Mouse (Mus musculus) brain, embryonic 14.5 days (tissue): Measurements from ENCODE around the gene Dtd2. TPM values are rescaled to one million over a fixed set of nuclear protein-coding genes. Genes with fewer than 3 reads are reported as not detected.

Source experiments
- DNase-seq: peaks from one replicate; pipeline ENCODE4 v3.0.0-alpha.2; 2011; ENCODE audit warnings: low read depth
- CTCF ChIP-seq: fragments of 200-500 bp; IDR thresholded peaks from 2 replicates; pipeline ENCODE4 v1.5.1; 2012; ENCODE audit warnings: inconsistent platforms, mild to moderate bottlenecking, moderate library complexity, borderline replicate concordance; ENCODE audit not compliant: insufficient read depth, insufficient read length; ENCODE audit errors: extremely low read depth
- POLR2A ChIP-seq: fragments of 200-500 bp; IDR thresholded peaks from 2 replicates; pipeline ENCODE4 v1.6.1; 2012; ENCODE audit warnings: mild to moderate bottlenecking, inconsistent platforms, borderline replicate concordance; ENCODE audit not compliant: poor library complexity, insufficient read depth, insufficient read length, severe bottlenecking; ENCODE audit errors: extremely low read depth
- polyA plus RNA-seq: library from polyadenylated mRNA; depleted of rRNA; stranded (reverse); fragments of >200 nt; gene quantifications from 2 replicates; pipeline ENCODE4 v1.2.3, GENCODE M21; 2012

The Dtd2 gene
- polyA plus RNA-seq, 1 experiment: 10.3 TPM

DNA sequence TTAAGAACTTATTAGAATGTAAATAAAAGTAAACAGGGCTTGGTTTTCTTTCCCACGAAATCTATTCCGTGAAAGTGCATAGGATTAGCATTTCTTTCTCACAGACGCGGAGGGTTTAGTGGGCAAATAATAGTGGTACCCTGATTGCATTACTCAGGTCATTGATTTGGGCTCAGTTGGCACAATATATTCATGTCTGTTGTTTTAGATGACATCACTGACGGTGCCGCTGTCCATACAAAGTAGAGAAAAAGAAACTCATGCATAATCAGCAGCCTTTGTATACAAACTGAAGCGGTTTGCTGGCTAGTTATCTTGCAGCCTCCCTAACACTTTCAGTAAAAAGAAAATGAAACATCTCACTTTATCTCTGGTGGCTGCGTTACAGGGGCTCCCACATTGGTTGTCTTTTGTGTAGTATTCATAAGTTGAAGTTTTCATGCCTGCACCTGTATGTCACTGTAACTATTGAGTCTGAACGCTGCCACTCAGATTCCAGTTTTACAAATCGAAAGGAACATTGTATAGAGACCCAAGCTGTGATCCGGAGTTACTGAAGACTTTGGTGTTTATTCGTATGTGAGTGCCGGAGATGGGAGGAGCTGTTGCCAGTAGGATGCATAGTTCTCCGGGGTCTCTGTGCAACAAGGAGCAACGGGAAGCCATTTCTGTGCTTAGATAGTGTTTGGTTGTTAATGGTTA, 3.8 kb upstream of the Dtd2 start:
- peak; percentile 89 for DNase-seq
- TF ChIP-seq CTCF: no peak
- TF ChIP-seq POLR2A: no peak

DNA sequence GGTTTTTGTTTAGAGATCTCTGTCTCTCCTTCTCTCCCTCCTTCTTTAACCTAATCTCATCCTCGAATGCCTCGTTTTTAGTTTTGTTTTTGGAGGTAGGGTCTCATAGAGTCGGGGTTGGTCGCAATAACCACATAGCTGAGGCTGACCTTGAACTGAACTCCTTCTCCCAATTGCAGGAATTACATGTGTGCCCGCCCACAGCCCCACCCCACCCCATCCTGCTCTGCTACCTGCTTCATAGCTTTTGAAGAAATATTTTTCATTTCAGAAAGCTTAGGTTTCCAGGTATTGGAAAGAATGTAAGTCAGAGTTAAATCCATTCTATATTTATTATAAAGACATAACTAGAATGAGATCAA, 313 bp upstream of the Dtd2 start:
- TF ChIP-seq POLR2A (no peak), CTCF (no peak)
- DNase-seq: no peak

DNA sequence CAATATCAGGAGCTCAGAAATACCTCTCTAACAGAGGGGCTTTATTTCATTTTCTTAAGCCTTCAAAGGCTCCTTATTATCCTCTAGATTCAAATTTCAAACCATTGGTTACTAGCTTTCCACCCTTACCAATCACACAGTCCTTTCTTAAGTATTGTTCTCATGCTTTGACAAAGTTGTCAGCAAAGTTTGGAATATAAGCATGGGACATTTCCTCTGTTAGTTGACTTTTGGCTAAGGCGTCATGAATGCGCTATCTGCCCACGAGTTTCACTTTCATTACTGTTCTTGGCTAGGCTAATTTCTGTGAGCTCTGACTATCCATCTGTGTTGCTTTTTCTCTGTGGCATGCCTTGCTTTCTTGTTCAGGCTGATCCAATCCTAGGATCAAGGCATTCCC, 3.6 kb downstream of the Dtd2 start:
- no peak for DNase-seq
- TF ChIP-seq CTCF: no peak
- no peak for TF ChIP-seq POLR2A

DNA sequence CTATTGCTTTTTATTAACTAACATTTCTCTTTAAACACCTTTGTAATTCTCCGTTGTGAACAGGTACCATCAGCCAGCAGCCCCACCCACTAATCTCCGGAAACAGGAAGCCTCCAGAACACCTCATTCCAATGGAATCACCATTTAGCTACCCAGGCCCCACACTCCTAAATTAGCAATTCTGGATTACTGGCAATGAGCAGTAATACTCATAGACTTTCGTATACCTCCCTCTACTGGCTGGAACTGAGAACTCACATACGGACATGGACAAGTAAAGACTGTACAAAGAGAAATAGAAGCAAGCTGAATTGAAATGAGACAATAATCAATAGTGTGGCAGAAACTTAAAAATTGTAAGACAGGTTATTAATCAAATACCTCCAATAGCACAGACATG, 4.8 kb downstream of the Dtd2 start:
- TF ChIP-seq CTCF (peak; percentile 46; the same call in 1 of the 2 replicates), POLR2A (no peak)
- peak; percentile 90 for DNase-seq

DNA sequence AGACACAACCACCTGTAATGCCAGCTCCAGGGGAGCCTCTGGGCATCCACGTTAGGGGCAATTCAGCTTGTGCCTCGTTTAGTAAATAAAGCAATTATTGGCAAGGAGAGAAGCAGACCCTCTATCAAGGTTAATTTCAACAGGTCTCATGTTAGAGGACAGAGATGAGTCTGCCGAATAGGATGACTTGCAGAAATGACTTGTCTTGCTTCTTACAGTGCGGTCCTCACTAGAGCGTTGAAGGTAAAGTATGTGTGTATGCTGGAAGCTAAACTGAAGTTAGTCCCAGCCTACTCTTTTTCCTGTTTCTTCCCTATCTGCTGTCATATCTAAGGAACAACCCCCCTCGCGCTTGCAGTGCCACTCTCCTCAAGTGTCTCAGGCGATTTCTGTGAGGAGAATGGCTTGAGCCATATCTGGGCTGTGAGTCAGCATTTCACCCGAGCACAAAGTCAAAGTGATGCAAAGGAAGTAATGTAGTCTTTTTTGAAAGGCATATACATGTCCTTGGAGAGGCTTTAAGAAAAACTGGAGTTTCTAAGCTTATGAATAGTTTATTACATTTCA, 7.9 kb downstream of the Dtd2 start:
- no peak for DNase-seq

DNA sequence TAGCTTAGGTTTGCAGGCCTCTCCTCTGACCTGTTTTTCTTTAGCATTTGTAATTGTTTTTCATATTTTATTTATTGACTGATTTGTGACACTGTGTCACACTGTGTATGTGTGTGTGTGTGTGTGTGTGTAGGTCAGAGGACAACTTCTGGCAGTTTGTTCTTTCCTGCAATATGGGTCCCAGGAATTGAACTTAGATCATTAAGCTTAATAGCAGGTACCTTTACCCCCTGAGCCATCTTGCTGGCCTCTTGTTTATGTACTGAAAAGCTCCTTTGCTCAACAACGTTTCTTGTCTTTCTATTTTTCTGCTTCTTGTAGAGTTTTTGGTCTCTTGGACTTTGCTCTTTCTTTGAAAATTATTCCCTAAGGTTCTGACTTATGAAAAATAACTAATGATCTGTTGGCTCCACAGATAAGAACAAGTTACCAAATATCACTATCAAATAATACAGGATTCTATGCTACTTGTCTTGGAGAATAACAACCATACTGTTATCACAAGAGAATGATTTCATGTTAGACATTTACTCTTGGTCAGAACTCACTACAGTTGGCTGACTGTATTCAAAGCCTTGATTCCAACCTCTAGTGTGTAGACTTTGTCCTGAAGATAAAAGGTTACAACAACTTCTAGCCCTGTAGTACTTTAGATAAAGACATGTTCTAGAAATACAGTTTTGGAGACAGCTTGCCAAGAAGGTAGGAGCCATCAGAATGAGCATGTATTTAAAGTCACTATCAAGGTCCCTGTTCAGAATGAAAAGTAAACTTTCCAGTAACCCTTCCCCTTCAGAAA, 10.4 kb downstream of the Dtd2 start:
- TF ChIP-seq POLR2A: no peak
- TF ChIP-seq CTCF: no peak
- DNase-seq: no peak

More for the DNA sequence above, 7.9 kb downstream of the Dtd2 start:
- TF ChIP-seq POLR2A (no peak), CTCF (no peak)

DNA sequence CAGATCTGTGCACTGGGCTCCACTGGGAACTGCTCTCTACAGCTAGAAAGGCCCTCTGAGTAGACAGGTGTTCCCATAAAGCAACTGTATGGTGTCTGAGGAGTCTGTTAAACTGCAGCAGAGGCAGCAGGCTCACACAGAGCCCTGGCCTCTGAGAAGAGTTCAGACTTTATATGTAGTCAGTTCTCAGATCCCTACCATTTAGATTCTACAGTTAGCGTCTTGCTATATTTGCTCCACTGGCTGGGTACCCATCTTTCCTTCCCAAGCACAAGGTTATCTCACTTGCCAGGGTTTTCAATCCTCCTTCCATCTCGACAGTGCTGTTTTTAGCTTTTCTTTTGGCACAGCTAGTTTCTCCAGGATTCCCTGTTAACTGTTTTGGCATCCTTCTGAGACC, 15.7 kb downstream of the Dtd2 start:
- TF ChIP-seq POLR2A (no peak), CTCF (no peak)
- no peak for DNase-seq

DNA sequence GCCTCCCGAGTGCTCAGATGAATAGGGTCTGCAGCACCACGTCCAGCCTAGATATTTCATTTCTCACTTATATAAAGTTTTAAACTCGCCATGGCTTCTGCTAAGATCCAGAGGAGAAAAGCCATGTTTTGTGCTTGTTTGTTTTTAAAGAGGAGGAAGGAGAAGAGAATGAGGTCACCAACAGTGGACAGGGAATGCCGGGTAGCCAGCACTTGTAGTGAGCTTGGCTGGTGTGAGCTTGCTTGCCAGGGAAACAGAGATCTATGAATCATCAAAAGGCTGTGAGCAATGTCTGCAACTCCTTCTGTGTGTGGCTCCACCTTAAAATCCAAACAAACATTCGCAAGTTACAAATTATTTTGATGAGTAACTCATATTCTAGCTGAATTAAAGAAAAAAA, 17.8 kb downstream of the Dtd2 start:
- no peak for DNase-seq
- TF ChIP-seq CTCF (no peak), POLR2A (no peak)

DNA sequence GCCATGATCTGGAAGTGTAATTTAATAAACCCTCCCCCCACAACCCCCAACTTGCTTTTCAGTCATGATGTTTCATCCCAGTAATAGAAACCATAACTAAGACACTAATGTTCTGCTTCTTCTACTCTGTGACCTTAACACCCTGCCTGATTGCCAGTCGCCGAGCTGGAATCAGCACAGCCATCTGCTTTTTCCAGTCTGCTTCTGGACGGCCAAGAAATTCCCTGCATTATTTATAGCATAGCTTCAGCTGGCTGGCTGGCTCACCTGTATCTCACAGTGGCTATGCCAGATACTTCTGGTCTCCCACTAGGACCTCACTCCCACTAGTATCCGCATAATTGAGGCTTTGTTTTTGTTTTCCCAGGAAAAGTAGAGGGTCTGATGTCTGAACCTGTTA, 20.5 kb downstream of the Dtd2 start:
- TF ChIP-seq CTCF: no peak
- TF ChIP-seq POLR2A: no peak
- no peak for DNase-seq

DNA sequence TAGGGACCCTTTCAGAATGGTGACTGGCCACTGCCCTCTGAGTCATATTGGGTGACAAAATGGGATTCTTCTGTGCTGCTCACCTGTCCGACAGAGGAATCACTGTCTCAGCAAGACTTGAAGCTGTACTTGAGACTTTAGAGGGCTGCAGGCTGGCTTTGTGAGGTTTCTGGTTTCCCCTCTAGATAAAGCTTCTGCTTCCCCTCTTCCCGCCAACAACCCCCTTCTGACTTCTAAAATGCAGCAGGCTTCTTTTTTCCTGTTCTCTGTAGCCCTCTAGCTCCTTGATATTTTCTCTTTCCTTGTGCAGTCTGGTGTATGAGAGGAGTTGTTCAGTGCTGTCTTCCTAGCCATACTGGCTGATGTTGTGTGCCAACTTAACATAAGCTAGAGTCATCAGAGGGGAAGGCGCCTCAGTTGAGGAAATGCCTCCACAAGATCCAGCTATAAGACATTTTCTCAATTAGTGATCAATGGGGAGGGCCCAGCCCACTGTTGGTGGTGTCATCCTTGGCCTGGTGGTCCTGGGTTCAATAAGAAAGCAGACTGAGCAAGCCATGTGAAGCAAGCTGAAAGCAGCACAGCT, 21.0 kb downstream of the Dtd2 start:
- TF ChIP-seq POLR2A (no peak), CTCF (no peak)
- no peak for DNase-seq

DNA sequence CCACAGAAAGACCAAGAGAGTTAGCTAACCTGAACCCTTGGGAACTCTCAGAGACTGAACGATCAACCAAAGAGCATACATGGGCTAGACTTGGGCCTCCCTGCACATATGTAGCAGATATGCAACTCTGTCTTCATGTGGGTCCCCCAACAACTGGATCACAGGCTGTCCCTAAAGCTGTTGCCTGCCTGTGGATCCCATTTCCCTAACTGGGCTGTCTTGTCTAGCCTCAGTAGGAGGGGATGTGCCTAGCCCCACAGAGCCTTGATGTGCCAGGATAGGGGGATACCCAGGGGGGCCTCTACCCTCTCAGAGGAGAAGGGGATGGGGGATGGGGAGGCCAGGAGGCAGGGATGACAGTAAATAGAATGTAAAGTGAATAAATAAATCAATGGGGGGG, 22.7 kb downstream of the Dtd2 start:
- TF ChIP-seq POLR2A: no peak
- TF ChIP-seq CTCF: no peak
- no peak for DNase-seq
